Mouse (Mus musculus) heart, embryonic 13.5 days (tissue): ENCODE measurements around the gene Lancl3. TPM values are rescaled to one million over a fixed set of nuclear protein-coding genes. Genes with fewer than 3 reads are reported as not detected.

Experiments
- ATAC-seq: fragments of 200-750 bp; cut with Nextera tagmentation; 2 replicates; pipeline ENCODE4 v1.8.0; 2017; ENCODE audit warnings: moderate TSS enrichment; ENCODE audit not compliant: insufficient number of reproducible peaks, low FRiP score, low TSS enrichment; ENCODE audit errors: extremely low read depth
- H3K27ac ChIP-seq: fragments of 300-500 bp; sonication (generic); replicated peaks from 2 replicates; pipeline ENCODE4 v1.5.1; 2015; ENCODE audit warnings: moderate library complexity, mild to moderate bottlenecking, inconsistent platforms
- H3K27me3 ChIP-seq: fragments of 300-500 bp; sonication (generic); replicated peaks from 2 replicates; pipeline ENCODE4 v1.6.1; 2015; ENCODE audit warnings: mild to moderate bottlenecking, inconsistent platforms
- H3K36me3 ChIP-seq: fragments of 300-500 bp; sonication (generic); 2 replicates; pipeline ENCODE4 v1.6.1; 2015; ENCODE audit warnings: mild to moderate bottlenecking, inconsistent platforms
- H3K4me1 ChIP-seq: fragments of 300-500 bp; sonication (generic); 2 replicates; pipeline ENCODE4 v1.6.1; 2015; ENCODE audit warnings: inconsistent platforms
- H3K4me2 ChIP-seq: fragments of 300-500 bp; sonication (generic); 2 replicates; pipeline ENCODE4 v1.6.1; 2015; ENCODE audit warnings: inconsistent platforms, mild to moderate bottlenecking, moderate library complexity
- H3K4me3 ChIP-seq: fragments of 300-500 bp; sonication (generic); 2 replicates; pipeline ENCODE4 v1.5.1; 2015; ENCODE audit warnings: moderate library complexity, mild to moderate bottlenecking, inconsistent platforms
- H3K9ac ChIP-seq: fragments of 300-500 bp; sonication (generic); 2 replicates; pipeline ENCODE4 v1.6.1; 2015; ENCODE audit warnings: inconsistent platforms, mild to moderate bottlenecking, moderate library complexity
- H3K9me3 ChIP-seq: fragments of 300-500 bp; sonication (generic); 2 replicates; pipeline ENCODE4 v1.6.1; 2016; ENCODE audit warnings: inconsistent platforms
- WGBS: fragments of 180-500 bp; shearing (Covaris S2); methylation state at CpG from one replicate; pipeline ENCODE4 v1.1.7; 2015; ENCODE audit warnings: mixed read lengths; 5-methylcytosine and 5-hydroxymethylcytosine counted together
- polyA plus RNA-seq: library from polyadenylated mRNA; unstranded; fragments of >200 nt; fragmentation: Nextera tagmentation; extraction: Ambion mirVana; gene quantifications from 2 replicates; pipeline ENCODE4 v1.2.1, GENCODE M21; 2015

Lancl3 gene
- polyA plus RNA-seq, 1 experiment from 2014 or later, result 0.95 TPM

- 77% methylated on average over 3 of the region's 3 CpGs for WGBS
- Histone ChIP-seq H3K9me3 (peaks cover 3% of the 10 kb centered on the region; the same call in 1 of the 2 replicates), H3K27ac (no peak overlapping the region), H3K4me1 (no peaks in the 10 kb centered on the region), H3K4me2 (no peak overlapping the region), H3K4me3 (no peak overlapping the region), H3K9ac (no peak overlapping the region), H3K27me3 (no peaks in the 10 kb centered on the region), H3K36me3 (no peaks in the 10 kb centered on the region)
- ATAC-seq, result no peak
Observed at GRCm38 (mm10) chrX:9222412-9223221, 22.9 kb downstream of the Lancl3 start.

- ATAC-seq, result no peak
- WGBS, result 65% methylated on average over 2 of the region's 2 CpGs
- H3K4me1 ChIP-seq, result no peaks in the 10 kb centered on the region
Observed at GRCm38 (mm10) chrX:9227105-9227504, 27.4 kb downstream of the Lancl3 start.

GRCm38 (mm10) chrX:9240737-9241591, 41.3 kb downstream of the Lancl3 start:
- no peak overlapping the region for H3K27ac ChIP-seq
- no peak overlapping the region for H3K4me3 ChIP-seq
- no peak for ATAC-seq
- WGBS, result 82% methylated on average over 5 of the region's 5 CpGs
- no peak overlapping the region for H3K4me2 ChIP-seq
- no peaks in the 10 kb centered on the region for H3K36me3 ChIP-seq
- H3K9ac ChIP-seq, result no peak overlapping the region
- no peaks in the 10 kb centered on the region for H3K9me3 ChIP-seq
- peaks cover 18% of the 10 kb centered on the region for H3K4me1 ChIP-seq
- H3K27me3 ChIP-seq, result no peaks in the 10 kb centered on the region

More at GRCm38 (mm10) chrX:9227105-9227504, 27.4 kb downstream of the Lancl3 start:
- H3K9ac ChIP-seq, result no peak overlapping the region
- no peak overlapping the region for H3K4me3 ChIP-seq
- no peak overlapping the region for H3K27ac ChIP-seq
- peaks cover 3% of the 10 kb centered on the region; the same call in 1 of the 2 replicates for H3K9me3 ChIP-seq
- no peaks in the 10 kb centered on the region for H3K36me3 ChIP-seq
- H3K4me2 ChIP-seq, result no peak overlapping the region
- no peaks in the 10 kb centered on the region for H3K27me3 ChIP-seq

GRCm38 (mm10) chrX:9243381-9243864, 43.7 kb downstream of the Lancl3 start:
- H3K4me2 ChIP-seq, result peak overlapping the region; percentile 11; the same call in 1 of the 2 replicates
- no peak overlapping the region for H3K27ac ChIP-seq
- 27% methylated on average over 8 of the region's 8 CpGs for WGBS
- H3K9ac ChIP-seq, result no peak overlapping the region
- H3K4me3 ChIP-seq, result no peak overlapping the region
- H3K9me3 ChIP-seq, result no peaks in the 10 kb centered on the region
- no peak for ATAC-seq
- no peaks in the 10 kb centered on the region for H3K27me3 ChIP-seq
- H3K4me1 ChIP-seq, result peaks cover 18% of the 10 kb centered on the region
- no peaks in the 10 kb centered on the region for H3K36me3 ChIP-seq

GRCm38 (mm10) chrX:9244603-9245336, 45.1 kb downstream of the Lancl3 start:
- 47% methylated on average over 12 of the region's 12 CpGs for WGBS
- Histone ChIP-seq H3K4me2 (peak overlapping the region; percentile 36), H3K9me3 (no peaks in the 10 kb centered on the region), H3K27me3 (no peaks in the 10 kb centered on the region), H3K9ac (no peak overlapping the region), H3K4me3 (no peak overlapping the region), H3K4me1 (peaks cover 18% of the 10 kb centered on the region), H3K36me3 (no peaks in the 10 kb centered on the region), H3K27ac (no peak overlapping the region)
- no peak for ATAC-seq

- Histone ChIP-seq H3K4me1 (peaks cover 8% of the 10 kb centered on the region), H3K36me3 (no peaks in the 10 kb centered on the region), H3K9me3 (no peaks in the 10 kb centered on the region), H3K4me3 (no peak overlapping the region), H3K27ac (no peak overlapping the region), H3K9ac (no peak overlapping the region), H3K27me3 (no peaks in the 10 kb centered on the region), H3K4me2 (no peak overlapping the region)
- no peak for ATAC-seq
- WGBS, result 57% methylated on average over 5 of the region's 5 CpGs
Observed at GRCm38 (mm10) chrX:9248911-9249310, 49.2 kb downstream of the Lancl3 start.

- Histone ChIP-seq H3K9ac (no peak overlapping the region), H3K27me3 (no peaks in the 10 kb centered on the region), H3K9me3 (no peaks in the 10 kb centered on the region), H3K27ac (no peak overlapping the region), H3K4me1 (no peaks in the 10 kb centered on the region; the same call in 1 of the 2 replicates), H3K36me3 (no peaks in the 10 kb centered on the region), H3K4me3 (no peak overlapping the region), H3K4me2 (no peak overlapping the region)
- no peak for ATAC-seq
- 73% methylated on average over 10 of the region's 10 CpGs for WGBS
Observed at GRCm38 (mm10) chrX:9253990-9254389, 54.3 kb downstream of the Lancl3 start.

GRCm38 (mm10) chrX:9254901-9255300, 55.2 kb downstream of the Lancl3 start:
- H3K27me3 ChIP-seq, result no peaks in the 10 kb centered on the region
- no peak overlapping the region for H3K9ac ChIP-seq
- no peak overlapping the region for H3K27ac ChIP-seq
- WGBS, result 73% methylated on average over 3 of the region's 3 CpGs
- H3K4me3 ChIP-seq, result no peak overlapping the region
- no peaks in the 10 kb centered on the region for H3K4me1 ChIP-seq
- H3K4me2 ChIP-seq, result peak overlapping the region; percentile 27; the same call in 1 of the 2 replicates
- no peak for ATAC-seq
- H3K36me3 ChIP-seq, result no peaks in the 10 kb centered on the region
- H3K9me3 ChIP-seq, result no peaks in the 10 kb centered on the region

- ATAC-seq, result no peak
Observed at GRCm38 (mm10) chrX:9256766-9257165, 57.1 kb downstream of the Lancl3 start, which contains the start of gene Gm14862. Gm14862 (minus strand) TSS chrX:9256899.

GRCm38 (mm10) chrX:9257831-9258230, 58.1 kb downstream of the Lancl3 start:
- H3K36me3 ChIP-seq, result no peaks in the 10 kb centered on the region
- no peaks in the 10 kb centered on the region for H3K9me3 ChIP-seq
- no peak for ATAC-seq
- no peaks in the 10 kb centered on the region for H3K4me1 ChIP-seq
- no peaks in the 10 kb centered on the region for H3K27me3 ChIP-seq
- WGBS, result 75% methylated on average over 7 of the region's 7 CpGs
- no peak overlapping the region for H3K4me3 ChIP-seq
- no peak overlapping the region for H3K4me2 ChIP-seq
- H3K9ac ChIP-seq, result no peak overlapping the region
- H3K27ac ChIP-seq, result no peak overlapping the region

More at GRCm38 (mm10) chrX:9256766-9257165, 57.1 kb downstream of the Lancl3 start, which contains the start of gene Gm14862:
- Histone ChIP-seq H3K27me3 (no peaks in the 10 kb centered on the region), H3K9ac (no peak within 1 kb of the TSS), H3K4me3 (peak within 1 kb of the TSS; percentile 8; the same call in 1 of the 2 replicates), H3K9me3 (no peaks in the 10 kb centered on the region), H3K36me3 (no peaks in the 10 kb centered on the region), H3K4me1 (no peaks in the 10 kb centered on the region), H3K27ac (no peak within 1 kb of the TSS), H3K4me2 (peak within 1 kb of the TSS; percentile 27; the same call in 1 of the 2 replicates)
- WGBS, result 66% methylated on average over 5 of the region's 5 CpGs
